In the genomic region with DNA sequence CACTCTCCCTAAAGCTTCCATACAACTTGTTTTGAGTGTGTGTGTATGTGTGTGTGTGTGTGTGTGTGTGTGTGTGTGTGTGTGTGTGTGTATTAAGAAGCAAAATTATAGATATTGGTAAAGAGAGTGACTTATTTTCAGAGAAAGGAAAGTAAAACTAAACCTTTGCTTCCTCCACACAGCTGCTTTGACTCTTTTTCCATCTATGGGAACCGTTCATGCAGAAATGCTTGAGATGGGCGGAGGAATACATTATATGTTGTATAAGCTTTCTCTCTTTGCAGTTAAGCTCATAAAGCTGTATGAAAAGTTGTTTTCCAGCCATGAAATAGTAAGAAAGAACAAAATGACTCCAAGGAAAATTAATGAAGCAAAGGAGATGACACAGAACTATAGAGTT, we compare ENCODE assay signal across 16 mouse cellular contexts.
"Had no signal": no experiment of that assay in that cellular context is flagged by ENCODE, and none has a peak within 500 bp of the region (broad histone marks: within the 10 kb centered on the region; RNA-seq: fewer than 3 reads in every experiment).

No protein-coding gene starts in this region.

- H3K9me3 ChIP-seq: intestine, embryonic 15.5 days; kidney, embryonic 15.5 days; limb, embryonic 10.5 days; liver, embryonic 15.5 days; midbrain, embryonic 10.5 days; neural tube, embryonic 13.5 days had no signal

- H3K36me3 ChIP-seq: intestine, embryonic 15.5 days; kidney, embryonic 15.5 days; limb, embryonic 10.5 days; liver, embryonic 15.5 days; midbrain, embryonic 10.5 days; neural tube, embryonic 13.5 days had no signal

- ATAC-seq: intestine, embryonic 15.5 days; lung, postnatal 0 days had no signal

- H3K27ac ChIP-seq: intestine, embryonic 15.5 days; kidney, embryonic 15.5 days; limb, embryonic 10.5 days; liver, embryonic 15.5 days; midbrain, embryonic 10.5 days; stomach, postnatal 0 days had no signal

- DNase-seq: kidney, adult 2 months; kidney, postnatal 25 days; lung, adult 2 months; lung, postnatal 36 days; midbrain, embryonic 14.5 days; right cerebral cortex, adult 18-20 months; right cerebral cortex, postnatal 25 days had no signal

- H3K4me2 ChIP-seq: intestine, embryonic 15.5 days; kidney, embryonic 15.5 days; liver, embryonic 11.5 days; liver, embryonic 15.5 days; neural tube, embryonic 13.5 days had no signal

- H3K4me1 ChIP-seq: intestine, embryonic 15.5 days; kidney, embryonic 15.5 days; limb, embryonic 10.5 days; liver, embryonic 15.5 days had no signal

- H3K27me3 ChIP-seq: intestine, embryonic 15.5 days; kidney, embryonic 15.5 days; liver, embryonic 15.5 days; neural tube, embryonic 13.5 days had no signal

- H3K4me3 ChIP-seq: intestine, embryonic 15.5 days; kidney, embryonic 15.5 days; limb, embryonic 10.5 days; liver, embryonic 15.5 days; midbrain, embryonic 10.5 days; neural tube, embryonic 13.5 days had no signal

- H3K9ac ChIP-seq: intestine, embryonic 15.5 days; kidney, embryonic 15.5 days; liver, embryonic 15.5 days; neural tube, embryonic 13.5 days had no signal
